Mouse (Mus musculus) CH12.LX (cell line): ENCODE data around the gene Prdm8. TPM values are rescaled to one million over a fixed set of nuclear protein-coding genes. Genes with fewer than 3 reads are reported as not detected.

Experiments
- DNase-seq: peaks from one replicate; pipeline ENCODE4 v3.0.0-alpha.2; 2013; ENCODE audit errors: extremely low read depth
- H3K27ac ChIP-seq: 2 replicates; pipeline ENCODE4 v1.5.1; 2012; ENCODE audit warnings: low read depth, mild to moderate bottlenecking, control low read depth, moderate library complexity; ENCODE audit not compliant: insufficient read depth
- H3K27me3 ChIP-seq: replicated peaks from 2 replicates; pipeline ENCODE3; 2012; ENCODE audit warnings: inconsistent platforms
- H3K36me3 ChIP-seq, 2 experiments: replicated peaks in 1 of 2; 2 replicates each; pipeline versions ENCODE3 to v1.6.1; 2012; ENCODE audit warnings: inconsistent platforms in 1 of 2, low read length in 1 of 2, mild to moderate bottlenecking in 1 of 2, mixed read lengths in 1 of 2, moderate library complexity in 1 of 2; ENCODE audit not compliant: control insufficient read depth in 1 of 2, insufficient read depth in 1 of 2
- H3K4me1 ChIP-seq, 2 experiments: 2 replicates each; pipeline ENCODE4 v1.6.1; 2012; ENCODE audit warnings: inconsistent platforms in 1 of 2, moderate library complexity in 1 of 2; ENCODE audit not compliant: insufficient read depth in 2 of 2, control insufficient read depth in 1 of 2
- H3K4me2 ChIP-seq: 2 replicates; pipeline ENCODE4 v1.6.1; 2012; ENCODE audit warnings: low read depth, mild to moderate bottlenecking, control low read depth; ENCODE audit not compliant: poor library complexity, insufficient read depth, severe bottlenecking
- H3K4me3 ChIP-seq, 3 experiments: fragments of 150-350 bp in 1 of 3; sonication (generic) in 1 of 3; replicated peaks in 1 of 3; 2 replicates each; pipeline versions ENCODE3 to v1.5.1; 2011 to 2012; ENCODE audit warnings: low read depth in 2 of 3, low read length in 2 of 3, mild to moderate bottlenecking in 2 of 3, moderate library complexity in 2 of 3, control low read depth in 1 of 3, improper control_type of control experiment in 1 of 3, inconsistent platforms in 1 of 3, mixed read lengths in 1 of 3; ENCODE audit not compliant: poor library complexity in 1 of 3
- H3K79me2 ChIP-seq: replicated peaks from 2 replicates; pipeline ENCODE4 v1.6.1; 2012; ENCODE audit warnings: mild to moderate bottlenecking, moderate library complexity; ENCODE audit not compliant: control insufficient read depth, poor library complexity, insufficient read depth, severe bottlenecking; ENCODE audit errors: extremely low read depth
- H3K9ac ChIP-seq: 2 replicates; pipeline ENCODE4 v1.6.1; 2012; ENCODE audit warnings: low read depth, mild to moderate bottlenecking, control low read depth, moderate library complexity; ENCODE audit not compliant: insufficient read depth
- H3K9me3 ChIP-seq: replicated peaks from 2 replicates; pipeline ENCODE3; 2012; ENCODE audit warnings: low read length, inconsistent platforms, mixed read lengths
- CTCF ChIP-seq, 2 experiments: IDR thresholded peaks in 1 of 2; conservative IDR thresholded peaks in 1 of 2; 2 replicates each; pipeline ENCODE4 v1.5.1; 2011 to 2012; ENCODE audit warnings: low read depth in 2 of 2, low read length in 2 of 2, improper control_type of control experiment in 1 of 2, inconsistent platforms in 1 of 2, mild to moderate bottlenecking in 1 of 2, moderate library complexity in 1 of 2
- KAT2A ChIP-seq: IDR thresholded peaks from 2 replicates; pipeline ENCODE4 v1.6.1; 2012; ENCODE audit warnings: low read length, improper control_type of control experiment, inconsistent platforms; ENCODE audit not compliant: insufficient replicate concordance
- PAX5 ChIP-seq: IDR thresholded peaks from 2 replicates; pipeline ENCODE4 v1.6.1; 2012; ENCODE audit warnings: low read length, inconsistent platforms, mixed read lengths
- RAD21 ChIP-seq: IDR thresholded peaks from 2 replicates; pipeline ENCODE4 v1.6.1; 2011; ENCODE audit warnings: low read depth, mild to moderate bottlenecking, low read length, improper control_type of control experiment, moderate library complexity
- SMC3 ChIP-seq: IDR thresholded peaks from 2 replicates; pipeline ENCODE4 v1.6.1; 2011; ENCODE audit warnings: low read depth, low read length, improper control_type of control experiment
- TCF12 ChIP-seq: IDR thresholded peaks from 2 replicates; pipeline ENCODE4 v1.6.1; 2014; ENCODE audit warnings: low read depth, mild to moderate bottlenecking, inconsistent platforms, low read length, improper control_type of control experiment
- ZC3H11A ChIP-seq: IDR thresholded peaks from 2 replicates; pipeline ENCODE4 v1.6.1; 2012; ENCODE audit warnings: low read depth, mild to moderate bottlenecking, inconsistent platforms, low read length, improper control_type of control experiment
- ZKSCAN1 ChIP-seq: IDR thresholded peaks from 2 replicates; pipeline ENCODE4 v1.6.1; 2012; ENCODE audit warnings: low read depth, inconsistent platforms, low read length, improper control_type of control experiment, borderline replicate concordance
- ZNF384 ChIP-seq: IDR thresholded peaks from 2 replicates; pipeline ENCODE4 v1.6.1; 2012; ENCODE audit warnings: low read depth, low read length, improper control_type of control experiment, inconsistent platforms
- dilution Hi-C: fragments of 300-500 bp; cut with MboI; formaldehyde crosslinking; loops from 2 replicates; pipeline ENCODE4 v1.14.3; 2020; ENCODE audit warnings: low sequenced_read_pairs; ENCODE audit not compliant: extremely low pct_unique_long_range_greater_than_20kb, extremely low pct_ligation_motif_present
- in situ Hi-C: fragments of 300-500 bp; cut with MboI; formaldehyde crosslinking; loops from 3 replicates; pipeline ENCODE4 v1.14.3; 2019; ENCODE audit warnings: low sequenced_read_pairs, low pct_ligation_motif_present, low pct_unique_long_range_greater_than_20kb, mixed read lengths
- polyA plus RNA-seq: library from polyadenylated mRNA; unstranded; fragments of >175 nt; gene quantifications from 2 replicates; pipeline ENCODE4 v1.2.1, GENCODE M21; 2012; ENCODE audit warnings: low read depth; ENCODE audit not compliant: insufficient read length
- total RNA-seq, 2 experiments: library from RNA; depleted of rRNA; stranded (reverse); fragments of 300-350 nt in 1 of 2; fragments of >200 nt in 1 of 2; gene quantifications; 2 replicates each; pipeline ENCODE4 v1.2.3; 2012 to 2014

Gene Prdm8
- total and polyA plus RNA-seq, 3 experiments: 0.04 to 0.08 (median 0.06) TPM

- Histone ChIP-seq H3K27ac (no peak overlapping the region), H3K27me3 (no peaks in the 10 kb centered on the region), H3K4me1 (no peaks in the 10 kb centered on the region), H3K9ac (no peak overlapping the region), H3K9me3 (no peaks in the 10 kb centered on the region), H3K79me2 (no peaks in the 10 kb centered on the region)
- dilution Hi-C loops: no loop called here
- in situ Hi-C loops: no loop called here
- TF ChIP-seq PAX5: no peak
- TF ChIP-seq ZC3H11A: no peak
- TF ChIP-seq CTCF (conservative IDR thresholded peaks at IDR 0.05 in 1 of 2, IDR thresholded peaks at IDR 0.05 in 1 of 2; ENCODE audit: low read depth in 2 of 2, low read length in 2 of 2): peak in 1 of 2 experiments; percentile 59; a peak in 2 of 4 replicates
- peak; percentile 50 for TF ChIP-seq RAD21
- TF ChIP-seq ZKSCAN1: no peak
- peak; percentile 53 for TF ChIP-seq SMC3
- TF ChIP-seq, all 38 proteins: peak for 3
- Histone ChIP-seq H3K36me3 (no peaks in the 10 kb centered on the region), H3K4me2 (no peak overlapping the region), H3K4me3 (no peak overlapping the region)
- DNase-seq: no peak
Observed at GRCm38 (mm10) chr5:98212501-98212900, 45.5 kb downstream of the Prdm8 start.

DNA sequence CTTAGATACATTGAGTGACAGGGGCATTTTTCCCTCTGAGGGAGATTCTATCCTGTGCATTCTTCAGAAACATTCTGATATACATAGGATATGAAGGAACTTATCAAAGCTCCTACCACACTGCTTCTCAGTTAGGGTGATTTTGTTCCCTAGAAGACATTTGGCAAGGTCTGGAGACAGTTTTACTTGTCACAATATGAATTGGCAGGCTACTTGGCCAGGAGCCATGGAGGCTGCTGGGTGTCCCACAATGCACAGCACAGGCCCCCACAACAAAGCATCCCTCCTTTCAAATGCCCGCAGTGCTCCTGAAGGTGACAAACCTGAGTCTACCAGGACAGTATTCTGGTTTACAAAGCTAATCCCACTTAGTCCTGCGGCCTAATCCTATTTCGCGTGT lies 55.0 kb downstream of the Prdm8 start:
- no peak overlapping the region for H3K4me2 ChIP-seq
- dilution Hi-C loops: no loop called here
- peaks cover 1% of the 10 kb centered on the region for H3K9me3 ChIP-seq
- peaks cover 2 to 17% of the 10 kb centered on the region in 2 experiments; a peak in 2 of 4 replicates for H3K4me1 ChIP-seq
- DNase-seq: no peak
- no peaks in the 10 kb centered on the region for H3K27me3 ChIP-seq
- in situ Hi-C loops: no loop called here
- no peak overlapping the region for H3K9ac ChIP-seq
- TF ChIP-seq ZNF384: no peak
- TF ChIP-seq KAT2A: no peak
- no peak overlapping the region for H3K4me3 ChIP-seq
- no peak overlapping the region for H3K27ac ChIP-seq
- no peaks in the 10 kb centered on the region for H3K79me2 ChIP-seq
- no peaks in the 10 kb centered on the region for H3K36me3 ChIP-seq

DNA sequence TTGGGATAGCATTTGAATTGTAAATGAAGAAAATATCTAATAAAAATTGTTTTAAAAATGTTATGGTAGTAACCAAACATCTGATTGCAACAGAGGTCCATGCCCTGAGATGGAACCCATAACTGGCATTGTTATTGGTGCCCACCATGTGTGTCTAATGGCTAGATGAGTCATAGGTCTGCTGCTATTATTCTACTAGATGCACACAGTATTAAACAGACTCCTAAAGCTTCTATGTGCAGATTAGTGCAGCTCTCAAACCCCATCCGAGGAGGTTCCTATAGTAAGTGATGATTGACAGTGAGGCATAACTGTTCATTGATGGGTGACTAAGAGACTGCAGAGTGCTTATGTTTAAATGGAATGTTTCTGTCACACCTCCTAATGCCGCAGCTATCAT lies 59.7 kb downstream of the Prdm8 start:
- in situ Hi-C loops: no loop called here
- no peaks in the 10 kb centered on the region for H3K27me3 ChIP-seq
- H3K27ac ChIP-seq: no peak overlapping the region
- DNase-seq: no peak
- peaks cover 1% of the 10 kb centered on the region for H3K9me3 ChIP-seq
- no peaks in the 10 kb centered on the region for H3K79me2 ChIP-seq
- no peak overlapping the region for H3K4me3 ChIP-seq
- H3K4me1 ChIP-seq: peaks cover 5 to 12% of the 10 kb centered on the region in 2 experiments; a peak in 2 of 4 replicates
- no peaks in the 10 kb centered on the region for H3K36me3 ChIP-seq
- H3K4me2 ChIP-seq: no peak overlapping the region
- no peak overlapping the region for H3K9ac ChIP-seq
- dilution Hi-C loops: no loop called here
- TF ChIP-seq TCF12: no peak
- TF ChIP-seq, all 38 proteins: peak for 0
